Mouse (Mus musculus): Measurements from ENCODE around the gene Tnfaip8l3.

Gene Tnfaip8l3

GRCm38 (mm10) chr9:53990921-53991320 lies 77.3 kb downstream of the Tnfaip8l3 start:
- DNase-seq (ENCODE audit: low spot score) = no peak

- DNase-seq (ENCODE audit: low spot score) = no peak
Measured at GRCm38 (mm10) chr9:53986972-53987371, 81.2 kb downstream of the Tnfaip8l3 start.

- DNase-seq (ENCODE audit: low spot score) = no peak
Measured at GRCm38 (mm10) chr9:53984868-53985267, 83.3 kb downstream of the Tnfaip8l3 start.

- DNase-seq (ENCODE audit: low spot score) = peak; percentile 53
Measured at GRCm38 (mm10) chr9:53975122-53975518, 93.1 kb downstream of the Tnfaip8l3 start, which contains the start of gene Elmod1. Elmod1 (minus strand) TSS chr9:53975301.

- DNase-seq (ENCODE audit: low spot score) = no peak
Measured at GRCm38 (mm10) chr9:53974328-53975121, 93.7 kb downstream of the Tnfaip8l3 start.

GRCm38 (mm10) chr9:53973929-53974327 lies 94.3 kb downstream of the Tnfaip8l3 start:
- no peak for DNase-seq (ENCODE audit: low spot score)
